Mouse (Mus musculus): Measurements from ENCODE around the gene Jag1. TPM values are rescaled to one million over a fixed set of nuclear protein-coding genes. Genes with fewer than 3 reads are reported as not detected.

Jag1 gene
- polyA plus RNA-seq (2014; fragmentation: Nextera tagmentation; extraction: Ambion mirVana), result 25.1 and 27.5 TPM in 2 replicates

DNA sequence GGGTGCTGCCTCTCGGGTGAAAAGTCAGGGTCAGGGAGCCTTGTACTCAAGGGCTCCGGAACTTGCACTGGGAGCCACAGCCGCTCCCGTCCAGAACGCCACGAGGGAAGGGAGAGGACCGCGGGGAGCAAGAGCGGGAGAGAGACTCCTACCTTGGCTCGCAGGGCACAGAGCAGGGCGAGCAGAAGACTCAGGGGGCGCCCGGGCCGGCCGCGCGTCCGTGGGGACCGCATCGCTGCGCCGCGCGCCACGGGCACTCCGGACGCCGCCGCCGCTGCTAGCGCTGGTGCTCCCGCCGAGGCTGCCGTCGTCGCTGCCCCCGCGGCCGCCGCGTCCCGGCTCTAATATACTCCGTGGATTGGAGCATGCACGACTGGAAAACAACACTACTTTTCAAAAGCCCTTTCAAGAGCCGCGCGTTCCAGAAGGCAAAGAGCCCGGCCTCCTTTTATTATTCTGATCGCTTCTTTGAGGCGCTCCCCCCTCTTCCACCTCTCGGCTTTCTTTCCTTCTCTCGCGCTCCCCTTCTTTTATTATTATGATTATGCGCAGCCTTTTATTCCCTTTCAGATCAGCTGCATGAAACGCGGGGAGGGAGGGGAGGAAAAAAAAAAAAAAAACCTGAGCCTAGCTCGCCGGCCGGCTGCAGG, at the start of gene Jag1:
Gene Jag1, minus strand, starts transcription at position 620 of the 650 bp plus-strand sequence.
- H3K9ac ChIP-seq (ENCODE audit: low read depth, low read length), result peak within 1 kb of the TSS; percentile 88
- H3K4me2 ChIP-seq (ENCODE audit: low read depth, low read length), result peak within 1 kb of the TSS; percentile 78
- WGBS, result under 1% methylated on average over 28 of the region's 59 CpGs
- DNase-seq (ENCODE audit: low spot score) (peak; percentile 68), ATAC-seq (ENCODE audit: low read depth) (no peak)
- H3K36me3 ChIP-seq (ENCODE audit: control insufficient read depth, insufficient read depth, low read length), result no peaks in the 10 kb centered on the region
- H3K27me3 ChIP-seq (replicated peaks; ENCODE audit: control insufficient read depth, insufficient read depth, low read length), result no peaks in the 10 kb centered on the region
- H3K9me3 ChIP-seq (ENCODE audit: control insufficient read depth, low read length), result no peaks in the 10 kb centered on the region
- peak within 1 kb of the TSS; percentile 77 for H3K4me3 ChIP-seq (ENCODE audit: low read depth, low read length)
- peak within 1 kb of the TSS; percentile 98 for H3K27ac ChIP-seq (replicated peaks; ENCODE audit: low read depth, low read length)
- H3K4me1 ChIP-seq (ENCODE audit: control insufficient read depth, insufficient read depth, low read length), result peaks cover 20% of the 10 kb centered on the region; the same call in 1 of the 2 replicates

GRCm38 (mm10) chr2:137156018-137156417, 39.6 kb upstream of the Jag1 start:
- Histone ChIP-seq H3K27me3 (replicated peaks; ENCODE audit: control insufficient read depth, insufficient read depth, low read length) (no peaks in the 10 kb centered on the region), H3K9me3 (ENCODE audit: control insufficient read depth, low read length) (no peaks in the 10 kb centered on the region), H3K9ac (ENCODE audit: low read depth, low read length) (no peak overlapping the region), H3K4me1 (ENCODE audit: control insufficient read depth, insufficient read depth, low read length) (no peaks in the 10 kb centered on the region), H3K4me2 (ENCODE audit: low read depth, low read length) (no peak overlapping the region), H3K36me3 (ENCODE audit: control insufficient read depth, insufficient read depth, low read length) (no peaks in the 10 kb centered on the region), H3K4me3 (ENCODE audit: low read depth, low read length) (no peak overlapping the region), H3K27ac (replicated peaks; ENCODE audit: low read depth, low read length) (no peak overlapping the region)
- WGBS, result 81% methylated on average over 1 of the region's 1 CpGs
- ATAC-seq (ENCODE audit: low read depth) (no peak), DNase-seq (ENCODE audit: low spot score) (no peak)

- Histone ChIP-seq H3K36me3 (ENCODE audit: control insufficient read depth, insufficient read depth, low read length) (no peaks in the 10 kb centered on the region), H3K4me2 (ENCODE audit: low read depth, low read length) (no peak overlapping the region), H3K27me3 (replicated peaks; ENCODE audit: control insufficient read depth, insufficient read depth, low read length) (no peaks in the 10 kb centered on the region), H3K27ac (replicated peaks; ENCODE audit: low read depth, low read length) (no peak overlapping the region), H3K4me1 (ENCODE audit: control insufficient read depth, insufficient read depth, low read length) (no peaks in the 10 kb centered on the region), H3K4me3 (ENCODE audit: low read depth, low read length) (no peak overlapping the region), H3K9me3 (ENCODE audit: control insufficient read depth, low read length) (no peaks in the 10 kb centered on the region), H3K9ac (ENCODE audit: low read depth, low read length) (no peak overlapping the region)
- WGBS, result 36% methylated on average over 4 of the region's 4 CpGs
- ATAC-seq (ENCODE audit: low read depth) (no peak), DNase-seq (ENCODE audit: low spot score) (peak; percentile 20)
These were observed 37.4 kb upstream of the Jag1 start for GRCm38 (mm10) chr2:137153825-137154224.

- no peaks in the 10 kb centered on the region for H3K36me3 ChIP-seq (ENCODE audit: control insufficient read depth, insufficient read depth, low read length)
These were observed 36.8 kb upstream of the Jag1 start for GRCm38 (mm10) chr2:137153172-137153667.

DNA sequence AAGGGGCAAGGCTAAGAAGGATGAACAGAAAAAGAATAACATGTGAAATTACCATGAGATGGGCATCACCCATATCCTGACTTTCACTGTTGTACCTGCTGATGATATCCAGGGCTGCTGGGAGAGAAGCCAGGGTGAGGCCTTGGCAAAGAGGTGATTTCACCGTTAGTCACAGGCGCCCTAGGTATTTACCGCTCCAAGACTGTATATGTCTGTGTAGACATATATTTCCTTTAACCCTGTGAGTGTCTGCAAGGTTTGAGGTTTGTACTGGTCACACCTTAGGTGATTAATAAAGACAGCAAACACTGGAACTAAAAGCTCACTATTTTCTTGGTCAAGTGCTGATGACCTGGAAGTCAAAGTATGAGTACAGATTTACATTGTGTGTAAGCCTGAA, 34.5 kb upstream of the Jag1 start:
- no peak for ATAC-seq (ENCODE audit: low read depth)
- WGBS, result 87% methylated on average over 3 of the region's 3 CpGs
- no peaks in the 10 kb centered on the region for H3K36me3 ChIP-seq (ENCODE audit: control insufficient read depth, insufficient read depth, low read length)
- H3K9ac ChIP-seq (ENCODE audit: low read depth, low read length), result no peak overlapping the region
- H3K4me2 ChIP-seq (ENCODE audit: low read depth, low read length), result no peak overlapping the region
- no peak overlapping the region for H3K4me3 ChIP-seq (ENCODE audit: low read depth, low read length)
- no peaks in the 10 kb centered on the region for H3K4me1 ChIP-seq (ENCODE audit: control insufficient read depth, insufficient read depth, low read length)
- no peaks in the 10 kb centered on the region for H3K27me3 ChIP-seq (replicated peaks; ENCODE audit: control insufficient read depth, insufficient read depth, low read length)
- no peak for DNase-seq (ENCODE audit: low spot score)
- H3K9me3 ChIP-seq (ENCODE audit: control insufficient read depth, low read length), result no peaks in the 10 kb centered on the region
- no peak overlapping the region for H3K27ac ChIP-seq (replicated peaks; ENCODE audit: low read depth, low read length)

More at GRCm38 (mm10) chr2:137153172-137153667, 36.8 kb upstream of the Jag1 start:
- no peak overlapping the region for H3K9ac ChIP-seq (ENCODE audit: low read depth, low read length)
- whole genome bisulfite sequencing, result 54% methylated on average over 10 of the region's 10 CpGs
- no peak overlapping the region for H3K27ac ChIP-seq (replicated peaks; ENCODE audit: low read depth, low read length)
- no peaks in the 10 kb centered on the region for H3K4me1 ChIP-seq (ENCODE audit: control insufficient read depth, insufficient read depth, low read length)
- no peaks in the 10 kb centered on the region for H3K27me3 ChIP-seq (replicated peaks; ENCODE audit: control insufficient read depth, insufficient read depth, low read length)
- H3K4me2 ChIP-seq (ENCODE audit: low read depth, low read length), result no peak overlapping the region
- ATAC-seq (ENCODE audit: low read depth) (0 out of 2 replicates have a peak, but pooled peaks have one; percentile 18), DNase-seq (ENCODE audit: low spot score) (no peak)
- H3K9me3 ChIP-seq (ENCODE audit: control insufficient read depth, low read length), result no peaks in the 10 kb centered on the region
- no peak overlapping the region for H3K4me3 ChIP-seq (ENCODE audit: low read depth, low read length)

DNA sequence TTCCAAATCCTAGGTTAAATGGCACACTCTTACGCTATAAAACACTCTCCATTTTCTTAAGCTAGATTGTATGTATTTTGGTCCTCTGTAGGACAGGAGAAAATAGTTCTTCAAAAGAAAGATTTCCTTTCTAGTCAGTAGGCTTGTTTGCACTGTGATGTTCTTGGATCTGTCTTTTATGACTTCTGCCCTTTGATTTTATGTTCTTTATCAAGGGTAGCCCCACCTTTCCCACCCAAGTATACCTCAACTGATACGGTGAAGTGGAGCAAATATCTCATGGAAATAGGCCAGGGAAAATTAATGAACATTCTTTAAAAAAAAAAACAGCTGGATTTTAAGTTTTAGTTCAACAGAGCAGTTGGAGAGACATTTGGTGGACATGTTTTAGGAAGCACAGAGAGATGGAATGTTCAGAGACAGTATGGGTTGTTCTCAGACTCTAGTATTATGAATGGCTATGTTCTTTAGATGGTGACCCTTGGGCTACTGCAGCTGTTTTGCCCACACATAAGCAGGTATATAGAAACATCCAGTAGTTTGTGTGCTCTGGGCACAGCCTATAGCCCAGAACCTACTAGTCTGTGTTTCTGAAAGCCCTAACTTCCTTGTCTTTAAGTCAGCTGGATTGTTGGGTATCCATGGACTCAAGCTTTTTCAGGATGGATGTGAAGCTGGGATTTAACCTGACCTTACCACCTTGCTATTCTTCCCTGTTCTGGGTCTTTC, 30.7 kb upstream of the Jag1 start:
- Histone ChIP-seq H3K4me1 (ENCODE audit: control insufficient read depth, insufficient read depth, low read length) (no peaks in the 10 kb centered on the region), H3K4me3 (ENCODE audit: low read depth, low read length) (no peak overlapping the region), H3K9ac (ENCODE audit: low read depth, low read length) (no peak overlapping the region), H3K27ac (replicated peaks; ENCODE audit: low read depth, low read length) (no peak overlapping the region), H3K4me2 (ENCODE audit: low read depth, low read length) (no peak overlapping the region), H3K9me3 (ENCODE audit: control insufficient read depth, low read length) (no peaks in the 10 kb centered on the region), H3K27me3 (replicated peaks; ENCODE audit: control insufficient read depth, insufficient read depth, low read length) (no peaks in the 10 kb centered on the region), H3K36me3 (ENCODE audit: control insufficient read depth, insufficient read depth, low read length) (no peaks in the 10 kb centered on the region)
- no peak for ATAC-seq (ENCODE audit: low read depth)
- DNase-seq (ENCODE audit: low spot score), result no peak
- WGBS, result 93% methylated on average over 2 of the region's 2 CpGs

GRCm38 (mm10) chr2:137138063-137138462, 21.6 kb upstream of the Jag1 start:
- no peaks in the 10 kb centered on the region for H3K9me3 ChIP-seq (ENCODE audit: control insufficient read depth, low read length)
- no peaks in the 10 kb centered on the region for H3K36me3 ChIP-seq (ENCODE audit: control insufficient read depth, insufficient read depth, low read length)
- no peak overlapping the region for H3K4me3 ChIP-seq (ENCODE audit: low read depth, low read length)
- H3K4me1 ChIP-seq (ENCODE audit: control insufficient read depth, insufficient read depth, low read length), result peaks cover 15% of the 10 kb centered on the region
- no peak overlapping the region for H3K9ac ChIP-seq (ENCODE audit: low read depth, low read length)
- DNase-seq (ENCODE audit: low spot score) (no peak), ATAC-seq (ENCODE audit: low read depth) (no peak)
- H3K27ac ChIP-seq (replicated peaks; ENCODE audit: low read depth, low read length), result no peak overlapping the region
- 89% methylated on average over 1 of the region's 1 CpGs for WGBS
- H3K27me3 ChIP-seq (replicated peaks; ENCODE audit: control insufficient read depth, insufficient read depth, low read length), result no peaks in the 10 kb centered on the region
- no peak overlapping the region for H3K4me2 ChIP-seq (ENCODE audit: low read depth, low read length)

DNA sequence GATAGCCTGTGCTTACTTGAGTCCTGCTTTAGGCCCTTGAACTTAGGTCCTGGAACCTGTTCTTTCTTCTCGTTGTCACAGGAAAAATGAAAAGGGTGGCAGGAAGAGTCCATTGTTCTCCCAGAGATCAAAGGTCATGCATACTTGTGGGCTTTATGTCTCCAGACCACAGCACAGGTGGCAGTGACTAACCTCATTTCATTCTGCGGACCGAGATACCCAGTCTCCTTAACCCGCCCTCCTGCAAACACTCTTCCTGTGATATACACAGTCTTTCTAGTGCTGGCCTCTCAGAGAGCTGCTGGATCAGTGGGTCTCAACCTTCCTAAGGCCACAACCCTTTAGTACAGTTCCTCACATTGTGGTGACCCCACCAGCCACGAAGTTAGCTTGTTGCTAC, 17.6 kb upstream of the Jag1 start:
- Histone ChIP-seq H3K9me3 (ENCODE audit: control insufficient read depth, low read length) (no peaks in the 10 kb centered on the region), H3K27me3 (replicated peaks; ENCODE audit: control insufficient read depth, insufficient read depth, low read length) (no peaks in the 10 kb centered on the region), H3K27ac (replicated peaks; ENCODE audit: low read depth, low read length) (no peak overlapping the region), H3K4me1 (ENCODE audit: control insufficient read depth, insufficient read depth, low read length) (peaks cover 15% of the 10 kb centered on the region), H3K36me3 (ENCODE audit: control insufficient read depth, insufficient read depth, low read length) (no peaks in the 10 kb centered on the region), H3K4me3 (ENCODE audit: low read depth, low read length) (no peak overlapping the region), H3K4me2 (ENCODE audit: low read depth, low read length) (no peak overlapping the region), H3K9ac (ENCODE audit: low read depth, low read length) (no peak overlapping the region)
- 85% methylated on average over 5 of the region's 5 CpGs for WGBS
- ATAC-seq (ENCODE audit: low read depth), result no peak
- DNase-seq (ENCODE audit: low spot score), result no peak
